Mouse (Mus musculus) lung, postnatal 14 days (tissue): ENCODE measurements at regions not wholly inside any gene's neighbourhood (a gene's known extent, or its start where the extent isn't known, plus 50 kb on each side); places are given as distances from the start of the nearest gene placed in this dataset.

Experiments used
- DNase-seq: peaks from one replicate; pipeline ENCODE4 v3.0.0; 2021

DNA sequence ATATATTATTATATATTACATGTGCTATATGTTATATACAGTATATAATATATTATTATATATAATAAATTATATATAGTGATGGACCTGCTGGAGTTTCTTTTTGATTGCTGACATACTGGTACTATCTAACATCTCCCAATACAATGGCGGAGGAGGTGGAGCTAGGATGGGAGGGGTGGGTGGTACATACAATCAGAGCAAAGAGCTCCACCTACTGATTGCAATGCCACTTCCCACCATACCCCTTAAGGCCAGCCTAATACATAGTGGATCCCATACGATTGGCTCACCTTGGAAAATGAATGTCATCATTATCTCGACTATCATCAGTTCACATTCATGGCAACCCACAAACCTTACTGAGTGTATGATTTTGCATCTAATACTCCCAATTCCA lies 323.0 kb downstream of the Klf5 start:
- no peak for DNase-seq

DNA sequence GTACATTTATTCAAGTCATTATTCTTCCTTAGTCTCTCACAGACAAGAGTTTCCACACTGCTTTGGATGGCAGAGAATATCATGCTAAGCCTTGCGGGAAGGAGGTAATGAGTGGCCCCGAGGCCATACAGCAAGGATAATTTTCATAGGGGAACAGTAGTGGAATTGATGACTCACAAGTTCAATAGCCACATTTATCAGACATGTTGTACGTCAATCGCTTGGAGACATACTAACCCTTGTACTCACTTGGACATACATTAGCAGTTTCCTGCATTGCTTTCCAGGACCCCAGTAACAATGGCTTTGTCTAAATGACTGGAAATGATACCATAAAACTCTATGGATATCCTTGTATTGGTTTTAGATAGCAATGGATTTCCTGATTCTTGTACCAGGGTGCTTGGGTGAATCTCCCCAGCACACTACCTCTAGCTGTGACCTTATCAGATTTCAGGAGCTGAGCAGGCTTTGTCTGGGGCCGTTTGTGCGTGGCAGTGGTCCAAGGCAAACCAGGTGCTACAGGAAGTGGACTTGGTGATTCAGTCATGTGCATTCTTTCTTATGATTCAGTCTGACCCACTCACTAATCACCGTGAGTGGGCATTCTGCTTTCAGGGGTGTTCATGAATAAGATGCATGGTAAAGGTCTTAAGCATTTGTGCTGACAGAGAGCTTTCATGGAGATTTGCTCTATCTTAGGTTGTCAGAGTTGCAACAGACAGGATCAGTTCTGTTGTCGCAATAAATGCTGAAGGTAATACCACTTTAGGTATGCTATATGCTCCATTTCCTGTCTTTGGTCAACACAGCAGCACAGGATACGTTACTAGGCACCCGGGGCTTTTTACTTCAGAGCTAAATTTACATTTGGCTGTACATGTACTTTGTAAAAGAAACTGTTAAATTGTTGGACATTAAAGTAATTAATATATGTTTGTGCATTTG lies 326.2 kb downstream of the Klf5 start:
- no peak for DNase-seq

DNA sequence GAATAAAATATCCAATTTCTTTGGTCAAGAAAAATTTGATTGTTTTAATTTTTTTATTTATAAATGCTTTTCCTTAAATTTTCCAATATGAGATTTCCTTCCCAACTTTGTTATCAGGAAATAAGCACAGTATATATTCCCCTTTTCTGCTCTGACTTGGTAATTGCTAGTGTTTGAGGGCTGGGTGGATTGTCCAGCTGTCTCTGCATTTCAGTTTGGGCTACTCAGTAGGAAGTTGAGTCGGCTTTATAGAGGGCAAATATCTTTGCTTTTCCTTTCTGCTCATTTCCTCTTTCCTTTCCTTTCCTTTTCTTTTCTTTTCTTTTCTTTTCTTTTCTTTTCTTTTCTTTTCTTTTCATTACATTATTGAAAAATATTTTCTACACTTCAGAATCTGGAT lies 329.1 kb downstream of the Klf5 start:
- no peak for DNase-seq

DNA sequence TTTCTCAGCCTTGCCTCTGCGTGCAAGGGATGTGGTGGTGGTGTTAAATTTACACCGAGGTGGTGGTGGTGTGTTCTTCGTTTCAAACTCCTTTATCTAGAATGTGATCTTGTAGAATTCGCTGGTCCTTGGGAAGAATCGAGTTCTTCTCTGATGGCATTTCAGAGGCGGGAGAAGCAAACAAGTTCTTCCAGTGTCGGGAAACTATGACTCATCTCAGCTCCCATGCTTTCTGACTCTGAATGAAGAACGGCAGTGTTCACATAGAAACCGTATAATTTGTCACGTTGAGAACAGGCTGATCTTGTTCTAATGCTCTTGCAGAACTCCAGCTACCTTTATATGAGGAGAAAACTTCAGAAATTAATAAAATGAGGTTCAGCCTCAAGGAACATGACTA lies 332.6 kb downstream of the Klf5 start:
- DNase-seq = no peak

DNA sequence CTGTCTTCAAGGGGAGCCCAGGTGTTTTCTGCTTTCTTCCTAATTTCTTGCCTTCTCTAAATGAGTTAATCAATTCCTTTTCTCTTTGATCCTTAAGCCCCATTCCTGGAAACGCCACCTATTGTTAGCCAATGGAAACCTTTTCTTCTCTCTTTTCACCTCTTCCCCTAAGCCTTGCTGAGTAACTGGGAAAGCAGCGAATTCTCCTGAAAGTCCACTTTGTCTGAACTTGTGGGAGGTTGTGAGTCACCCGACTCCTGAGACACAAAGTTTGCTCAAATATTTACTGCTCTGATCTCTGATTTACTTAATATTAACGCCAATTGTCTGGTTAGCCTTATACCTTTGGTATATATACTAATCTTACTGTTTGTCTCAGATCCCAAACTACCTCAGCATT lies 334.0 kb downstream of the Klf5 start:
- DNase-seq = no peak

- no peak for DNase-seq
Measured at GRCm38 (mm10) chr14:99635556-99636150, 337.2 kb downstream of the Klf5 start.

DNA sequence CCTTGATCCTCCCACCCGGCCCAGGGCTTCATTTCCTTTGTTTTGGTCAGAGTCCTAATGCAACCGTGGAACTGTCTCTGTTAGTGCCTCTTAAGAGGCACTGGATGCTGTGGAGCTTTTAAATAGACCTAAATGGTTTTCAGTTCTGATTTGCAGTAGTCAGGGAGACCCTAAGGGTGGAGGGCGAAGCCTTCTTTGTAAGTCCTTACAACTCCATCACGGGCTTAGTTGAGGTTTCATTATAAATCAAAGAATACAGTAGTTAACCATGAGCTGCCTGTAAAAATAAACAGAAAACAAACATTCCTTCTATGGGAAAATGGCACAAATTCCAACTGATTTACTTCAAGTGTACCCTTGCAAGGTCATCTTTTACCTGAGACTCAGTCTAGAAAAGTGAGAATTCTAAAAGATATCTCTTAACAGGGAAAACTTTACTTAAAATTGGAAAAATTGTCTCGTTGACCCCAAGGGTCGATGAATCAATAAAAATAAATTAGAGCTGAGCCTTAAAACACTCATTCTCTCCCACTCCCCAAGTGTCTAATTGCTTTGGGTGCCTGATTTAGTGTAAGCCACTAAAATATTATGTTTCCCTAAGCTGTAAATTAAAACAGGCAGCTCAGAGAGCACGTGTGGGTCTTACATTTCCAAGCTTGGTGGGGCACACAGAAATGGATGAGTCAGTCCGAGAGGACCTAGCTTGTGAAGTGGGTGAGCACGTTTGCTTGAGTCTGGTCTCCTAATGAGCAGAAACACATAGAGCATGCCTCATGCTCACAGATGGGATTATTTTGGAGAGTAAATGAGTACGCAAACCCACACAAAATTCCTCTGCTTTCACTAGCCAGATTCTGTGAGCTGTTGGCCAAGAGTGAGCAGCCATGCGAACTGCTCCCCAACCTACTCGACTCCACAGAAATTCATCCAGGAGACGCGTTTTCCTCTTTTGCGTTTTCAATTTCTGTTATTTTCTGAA lies 343.3 kb downstream of the Klf5 start:
- no peak for DNase-seq

GRCm38 (mm10) chr14:99646323-99646722 lies 347.8 kb downstream of the Klf5 start:
- no peak for DNase-seq

DNA sequence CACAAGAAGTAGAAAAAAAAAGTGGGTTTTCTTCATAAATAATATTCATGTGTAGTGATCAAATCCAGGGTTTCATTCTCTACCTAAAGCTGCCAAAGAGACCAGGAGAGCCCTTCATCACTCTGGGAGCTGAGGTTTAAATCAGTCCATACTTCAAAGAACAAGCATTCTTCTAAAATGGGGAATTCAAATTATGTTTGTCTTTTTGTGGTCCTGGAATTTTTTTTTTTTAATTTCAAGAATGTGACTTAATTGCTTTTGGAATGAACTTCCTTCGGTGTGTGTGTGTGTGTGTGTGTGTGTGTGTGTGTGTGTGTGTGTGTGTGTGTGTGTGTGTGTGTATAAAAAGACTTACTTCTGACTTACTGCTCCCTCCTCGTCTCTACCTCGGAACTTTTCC lies 375.9 kb downstream of the Klf5 start:
- no peak for DNase-seq

GRCm38 (mm10) chr14:99687062-99687806 lies 388.7 kb downstream of the Klf5 start:
- no peak for DNase-seq

DNA sequence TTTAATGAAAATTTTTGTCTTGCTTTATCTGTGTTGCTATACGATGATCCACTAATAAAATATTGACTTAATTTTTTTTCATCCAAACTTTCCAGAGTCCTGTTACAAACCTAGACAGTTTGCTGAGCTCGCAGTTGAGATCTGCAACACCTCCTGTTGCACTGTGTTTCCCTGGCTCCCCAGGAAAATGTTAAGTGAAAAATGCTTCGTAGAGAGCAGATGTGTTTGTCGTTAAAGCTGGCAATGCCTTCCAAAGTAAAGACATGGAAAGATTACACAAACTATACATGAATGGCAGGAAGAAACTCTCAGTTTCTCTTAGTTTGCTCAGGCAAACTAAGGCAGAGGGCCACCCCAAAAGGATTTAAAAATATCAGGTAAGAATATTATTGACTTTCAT lies 389.9 kb downstream of the Klf5 start:
- no peak for DNase-seq

GRCm38 (mm10) chr14:99696301-99696700 lies 397.8 kb downstream of the Klf5 start:
- DNase-seq = no peak

GRCm38 (mm10) chr14:99699545-99699944 lies 401.1 kb downstream of the Klf5 start:
- DNase-seq = no peak

- DNase-seq = peak; percentile 19
Measured at GRCm38 (mm10) chr14:99706004-99706403, 407.5 kb downstream of the Klf5 start.

GRCm38 (mm10) chr14:99708066-99708465 lies 409.6 kb downstream of the Klf5 start:
- no peak for DNase-seq

DNA sequence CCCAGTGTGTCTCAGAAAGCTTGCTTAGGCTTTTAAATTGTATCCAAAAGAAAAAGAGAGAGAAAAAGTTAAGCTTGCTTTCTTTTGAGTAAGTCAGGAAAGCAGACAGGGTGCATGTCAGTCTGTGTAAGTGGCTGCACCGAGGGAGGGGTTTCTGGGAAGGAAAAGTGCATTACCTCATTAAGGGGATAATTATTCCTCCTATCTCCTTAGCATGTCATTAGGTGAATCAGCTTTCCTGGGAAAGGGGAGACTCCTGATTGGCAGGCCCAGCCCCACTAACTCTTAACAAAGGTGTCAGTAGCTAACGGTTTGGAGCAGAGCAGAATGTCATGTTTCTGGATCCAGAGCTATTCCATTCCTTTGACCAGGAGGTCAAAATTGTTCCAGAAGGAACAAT lies 411.3 kb downstream of the Klf5 start:
- DNase-seq = no peak

- no peak for DNase-seq
Measured at GRCm38 (mm10) chr14:99710656-99711177, 412.2 kb downstream of the Klf5 start.

DNA sequence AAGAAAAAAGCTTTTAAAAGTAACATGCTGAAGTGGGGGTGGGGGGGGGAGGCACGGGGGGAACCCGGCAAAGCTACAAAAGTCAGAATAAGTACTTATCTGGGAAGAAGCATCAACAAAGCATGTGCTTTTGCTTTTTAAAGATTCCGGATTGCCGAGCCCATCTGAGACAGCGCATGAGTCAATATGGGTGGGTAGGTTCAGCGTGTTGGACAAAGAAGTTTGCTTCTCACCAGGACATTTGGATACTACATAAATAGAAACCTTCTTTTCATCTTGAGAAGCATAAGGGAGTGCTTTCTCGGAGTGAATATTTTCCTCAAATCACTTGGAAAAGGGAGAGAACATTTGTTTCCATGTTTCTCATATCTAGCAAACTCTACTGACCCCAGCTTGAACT lies 414.1 kb downstream of the Klf5 start:
- DNase-seq = no peak

DNA sequence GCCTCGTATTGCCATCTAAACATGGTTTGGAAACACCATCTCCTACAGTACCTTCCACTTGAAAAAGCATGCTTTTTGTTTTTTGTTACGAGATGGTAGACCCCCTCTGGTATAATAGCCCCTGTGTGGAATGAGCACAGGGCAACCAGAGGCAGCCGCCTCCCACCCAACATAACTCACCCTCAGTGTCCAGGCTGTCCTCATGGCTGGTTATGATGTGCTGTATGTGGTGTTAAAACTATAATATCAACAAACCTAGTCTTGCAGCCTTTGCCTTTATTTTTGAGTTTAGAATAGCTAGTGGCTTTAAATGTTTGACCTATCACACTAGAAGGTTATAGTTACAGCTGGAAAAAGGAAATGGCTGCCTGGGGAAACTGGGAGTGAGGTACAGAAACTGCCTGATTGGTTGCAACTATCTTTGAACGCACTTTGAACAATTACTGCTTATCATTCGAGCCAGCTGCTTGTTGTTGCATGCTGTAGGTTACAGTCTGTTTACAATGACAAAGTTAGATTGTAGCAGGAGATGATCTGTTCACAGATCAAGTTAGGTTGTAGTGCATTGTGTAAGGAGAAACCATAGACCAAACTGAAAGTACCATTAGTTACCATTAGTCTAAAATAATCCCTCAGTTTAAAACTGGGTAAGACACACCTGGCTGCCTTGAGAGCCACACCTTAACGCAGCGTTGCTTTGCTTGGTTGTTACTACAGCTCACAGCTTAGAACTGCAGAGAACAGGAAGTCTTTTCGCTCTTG lies 414.8 kb downstream of the Klf5 start:
- DNase-seq = no peak

- no peak for DNase-seq
Measured at GRCm38 (mm10) chr14:99733474-99734199, 435.1 kb downstream of the Klf5 start.

- no peak for DNase-seq
Measured at GRCm38 (mm10) chr14:99734200-99734567, 435.7 kb downstream of the Klf5 start.
